ENCODE assay signal across 8 mouse cellular contexts in genomic region chr14:37134304-37135126, GRCm38 (mm10). TPM values are rescaled to one million over a fixed set of nuclear protein-coding genes. Genes with fewer than 3 reads are reported as not detected.
DNase-seq lines count a peak whose midpoint lies in the region; ATAC-seq and TF ChIP-seq lines count a peak whose summit lies in the region.

No protein-coding gene starts in this region.

- peak overlapping the region; percentile 62 for H3K4me2 ChIP-seq in heart, embryonic 15.5 days
- H3K4me2 ChIP-seq in embryonic facial prominence, embryonic 13.5 days, result peak overlapping the region; percentile 67
- peak overlapping the region; percentile 68 for H3K4me2 ChIP-seq in intestine, postnatal 0 days (replicated peaks; ENCODE audit: low read depth)
- H3K4me2 ChIP-seq in myocyte (ENCODE audit: low read depth), result peak overlapping the region; percentile 72

- peak overlapping the region; percentile 88 for H3K27ac ChIP-seq in heart, embryonic 15.5 days
- peak overlapping the region; percentile 22; the same call in 1 of the 2 replicates for H3K27ac ChIP-seq in ES-Bruce4 (ENCODE audit: insufficient read depth, low read length)
- peak overlapping the region; percentile 80 for H3K27ac ChIP-seq in embryonic facial prominence, embryonic 13.5 days
- peak overlapping the region; percentile 91 for H3K27ac ChIP-seq in intestine, postnatal 0 days (ENCODE audit: low read depth, low read length)

- no peak for DNase-seq in heart, adult 11 months
- no peak for DNase-seq in thymus, adult 18-20 months

- TF ChIP-seq EP300 in ES-Bruce4 (IDR thresholded peaks at IDR 0.05; ENCODE audit: insufficient read depth, low read depth, low read length), result no peak

- peak overlapping the region; percentile 89 for H3ac ChIP-seq in myocyte (ENCODE audit: control insufficient read depth, insufficient read length)

- 1% methylated on average over 40 of the region's 40 CpGs for WGBS in heart, embryonic 15.5 days
- 1% methylated on average over 40 of the region's 40 CpGs for WGBS in embryonic facial prominence, embryonic 13.5 days
- WGBS in intestine, postnatal 0 days, result 1% methylated on average over 40 of the region's 40 CpGs

- peak; percentile 30 for ATAC-seq in heart, embryonic 15.5 days (replicated peaks; ENCODE audit: insufficient number of reproducible peaks, insufficient read depth, low FRiP score, low read depth)
- ATAC-seq in embryonic facial prominence, embryonic 13.5 days (ENCODE audit: insufficient number of reproducible peaks, insufficient read depth, low FRiP score, low TSS enrichment, low read depth), result peak; percentile 8; the same call in 1 of the 2 replicates
- peak; percentile 59 for ATAC-seq in intestine, postnatal 0 days
- ATAC-seq in frontal cortex, adult (ENCODE audit: low TSS enrichment), result no peak; the same call in 1 of the 2 replicates

- peak overlapping the region; percentile 78 for H3K4me3 ChIP-seq in heart, embryonic 15.5 days
- peak overlapping the region; percentile 85 for H3K4me3 ChIP-seq in ES-Bruce4 (ENCODE audit: low read depth, low read length)
- peak overlapping the region; percentile 70 for H3K4me3 ChIP-seq in embryonic facial prominence, embryonic 13.5 days
- H3K4me3 ChIP-seq in intestine, postnatal 0 days (ENCODE audit: low read depth, low read length), result peak overlapping the region; percentile 96
- H3K4me3 ChIP-seq in myocyte, result peak overlapping the region; percentile 86

- TF ChIP-seq CTCF in ES-Bruce4 (IDR thresholded peaks at IDR 0.05; ENCODE audit: low read depth, low read length), result no peak
- 0 out of 2 replicates have a peak, but pooled peaks have one; percentile 7 for TF ChIP-seq CTCF in intestine, postnatal 0 days (IDR thresholded peaks at IDR 0.05; ENCODE audit: low read depth)

- H3K79me2 ChIP-seq in myocyte (ENCODE audit: control insufficient read depth, insufficient read depth), result peaks cover 37% of the 10 kb centered on the region

- peak overlapping the region; percentile 79 for H3K9ac ChIP-seq in heart, embryonic 15.5 days
- H3K9ac ChIP-seq in ES-Bruce4 (ENCODE audit: low read depth, poor library complexity, severe bottlenecking), result peak overlapping the region; percentile 94
- peak overlapping the region; percentile 83 for H3K9ac ChIP-seq in embryonic facial prominence, embryonic 13.5 days
- peak overlapping the region; percentile 85 for H3K9ac ChIP-seq in intestine, postnatal 0 days (ENCODE audit: low read depth, low read length)

- peaks cover 8% of the 10 kb centered on the region for H3K4me1 ChIP-seq in heart, embryonic 15.5 days (replicated peaks)
- H3K4me1 ChIP-seq in ES-Bruce4 (ENCODE audit: control insufficient read depth, insufficient read depth, low read length), result no peaks in the 10 kb centered on the region
- peaks cover 4% of the 10 kb centered on the region; the same call in 1 of the 2 replicates for H3K4me1 ChIP-seq in embryonic facial prominence, embryonic 13.5 days
- H3K4me1 ChIP-seq in intestine, postnatal 0 days (replicated peaks; ENCODE audit: control insufficient read depth, insufficient read depth, low read length), result no peaks in the 10 kb centered on the region

- TF ChIP-seq POLR2A in ES-Bruce4 (IDR thresholded peaks at IDR 0.05; ENCODE audit: insufficient read depth, low read length) (no peak), myocyte (IDR thresholded peaks at IDR 0.05; ENCODE audit: insufficient read length, low read depth) (no peak)

- H3K9me3 ChIP-seq in heart, embryonic 15.5 days (replicated peaks), result no peaks in the 10 kb centered on the region
- H3K9me3 ChIP-seq in ES-Bruce4 (replicated peaks; ENCODE audit: control insufficient read depth, insufficient read depth, low read length, poor library complexity, severe bottlenecking), result peaks cover 4% of the 10 kb centered on the region
- no peaks in the 10 kb centered on the region for H3K9me3 ChIP-seq in embryonic facial prominence, embryonic 13.5 days
- H3K9me3 ChIP-seq in intestine, postnatal 0 days (ENCODE audit: control insufficient read depth), result no peaks in the 10 kb centered on the region

- H3K36me3 ChIP-seq in heart, embryonic 15.5 days, result peaks cover 31% of the 10 kb centered on the region
- H3K36me3 ChIP-seq in ES-Bruce4 (ENCODE audit: control insufficient read depth, insufficient read depth, low read length, poor library complexity, severe bottlenecking), result peaks cover 30% of the 10 kb centered on the region
- H3K36me3 ChIP-seq in embryonic facial prominence, embryonic 13.5 days, result peaks cover 30% of the 10 kb centered on the region
- peaks cover 24% of the 10 kb centered on the region for H3K36me3 ChIP-seq in intestine, postnatal 0 days (ENCODE audit: control insufficient read depth, insufficient read depth)
- peaks cover 24% of the 10 kb centered on the region for H3K36me3 ChIP-seq in myocyte (ENCODE audit: control insufficient read depth, insufficient read depth)

- no peaks in the 10 kb centered on the region for H3K27me3 ChIP-seq in heart, embryonic 15.5 days
- no peaks in the 10 kb centered on the region for H3K27me3 ChIP-seq in ES-Bruce4 (ENCODE audit: control insufficient read depth, insufficient read depth, low read length, poor library complexity, severe bottlenecking)
- no peaks in the 10 kb centered on the region for H3K27me3 ChIP-seq in embryonic facial prominence, embryonic 13.5 days
- H3K27me3 ChIP-seq in intestine, postnatal 0 days (replicated peaks; ENCODE audit: control insufficient read depth, insufficient read depth, low read length), result no peaks in the 10 kb centered on the region
- H3K27me3 ChIP-seq in myocyte (ENCODE audit: control insufficient read depth, insufficient read depth, insufficient read length), result no peaks in the 10 kb centered on the region

TF ChIP-seq in myocyte, 11 proteins besides CTCF, POLR2A, EP300 and RAD21:
- TF ChIP-seq MYOD1 (IDR thresholded peaks at IDR 0.05; ENCODE audit: control insufficient read depth in 1 of 3, insufficient read length in 2 of 3, low read depth in 2 of 3), result no peak
- TF ChIP-seq TCF12 (IDR thresholded peaks at IDR 0.05; ENCODE audit: insufficient read depth, poor library complexity, severe bottlenecking), result no peak
- TF ChIP-seq REST (IDR thresholded peaks at IDR 0.05; ENCODE audit: insufficient read depth, insufficient read length), result no peak
- TF ChIP-seq MAX (IDR thresholded peaks at IDR 0.05; ENCODE audit: low read depth), result no peak
- peak in 1 of 3 experiments; percentile 1 for TF ChIP-seq MYOG (IDR thresholded peaks at IDR 0.05; ENCODE audit: control insufficient read depth in 1 of 3, insufficient read depth in 1 of 3, insufficient read length in 2 of 3, low read depth in 2 of 3)
- no peak for TF ChIP-seq E2F4 (IDR thresholded peaks at IDR 0.05; ENCODE audit: insufficient read depth)
- TF ChIP-seq CEBPB (IDR thresholded peaks at IDR 0.05; ENCODE audit: insufficient read depth, poor library complexity, severe bottlenecking), result peak; percentile 93
- TF ChIP-seq USF1 (IDR thresholded peaks at IDR 0.05; ENCODE audit: low read depth), result no peak
- no peak for TF ChIP-seq SRF (IDR thresholded peaks at IDR 0.05; ENCODE audit: control insufficient read depth, insufficient read length, low read depth)
- TF ChIP-seq POLR2AphosphoS2 (IDR thresholded peaks at IDR 0.05; ENCODE audit: insufficient read length, low read depth), result no peak

RNA-seq across cellular contexts. Expression of gene Ghitm, which starts 0.6 kb away (rescaled TPM):
- 344 and 387 TPM in 2 replicates for polyA plus RNA-seq in heart, embryonic 15.5 days (2015; fragmentation: Nextera tagmentation; extraction: Ambion mirVana)
- 206 and 224 TPM in 2 replicates for polyA plus RNA-seq in ES-Bruce4 (2011; ENCODE audit: insufficient read depth, insufficient read length, low read depth, missing spikeins)
- polyA plus RNA-seq in embryonic facial prominence, embryonic 13.5 days (2015; fragmentation: Nextera tagmentation; extraction: Ambion mirVana), result 177 and 183 TPM in 2 replicates
- 278 and 283 TPM in 2 replicates for polyA plus RNA-seq in intestine, postnatal 0 days (2015; fragmentation: Nextera tagmentation; extraction: Ambion mirVana)
- 396 TPM for polyA plus RNA-seq in myocyte (2012; fragmentation: generic; extraction: Trizol)

RNA-seq across cellular contexts. Expression of gene 2610528A11Rik, which starts 20.7 kb away (rescaled TPM):
- polyA plus RNA-seq in heart, embryonic 15.5 days (2015; fragmentation: Nextera tagmentation; extraction: Ambion mirVana), result 1.1 and 2.4 TPM in 2 replicates
- polyA plus RNA-seq in ES-Bruce4 (2011; ENCODE audit: insufficient read depth, insufficient read length, low read depth, missing spikeins) (not detected in 2 replicates), myocyte (2012; fragmentation: generic; extraction: Trizol) (1.2 TPM)
- 2.5 and 3.2 TPM in 2 replicates for polyA plus RNA-seq in embryonic facial prominence, embryonic 13.5 days (2015; fragmentation: Nextera tagmentation; extraction: Ambion mirVana)
- 10.5 and 45.5 TPM in 2 replicates for polyA plus RNA-seq in intestine, postnatal 0 days (2015; fragmentation: Nextera tagmentation; extraction: Ambion mirVana)

RNA-seq across cellular contexts. Expression of gene Cdhr1, which starts 36.4 kb away (rescaled TPM):
- polyA plus RNA-seq in heart, embryonic 15.5 days (2015; fragmentation: Nextera tagmentation; extraction: Ambion mirVana), result 0.10 and 0.52 TPM in 2 replicates
- 0.87 and 1.0 TPM in 2 replicates for polyA plus RNA-seq in ES-Bruce4 (2011; ENCODE audit: insufficient read depth, insufficient read length, low read depth, missing spikeins)
- polyA plus RNA-seq in embryonic facial prominence, embryonic 13.5 days (2015; fragmentation: Nextera tagmentation; extraction: Ambion mirVana), result 0.60 and 1.3 TPM in 2 replicates
- polyA plus RNA-seq in intestine, postnatal 0 days (2015; fragmentation: Nextera tagmentation; extraction: Ambion mirVana), result 0.07 and 0.09 TPM in 2 replicates
- polyA plus RNA-seq in myocyte (2012; fragmentation: generic; extraction: Trizol), result 0.19 TPM

Comparison
In these comparisons a context has a peak if more than half of its experiments do, and no peak if none do; other contexts are left out.
1. H3K27ac ChIP-seq: peak in every context shown above with its lines; median percentile 91 in intestine, postnatal 0 days; 88 in heart, embryonic 15.5 days; 80 in embryonic facial prominence, embryonic 13.5 days; 22 in ES-Bruce4.